Mouse (Mus musculus) skeletal muscle tissue, postnatal 0 days (tissue): Measurements from ENCODE around the gene Dnm1. TPM values are rescaled to one million over a fixed set of nuclear protein-coding genes. Genes with fewer than 3 reads are reported as not detected.

Source experiments
- microRNA-seq, 2 experiments: library from miRNA; unstranded; fragments of <30 nt; microRNA quantifications; one replicate each; pipeline ENCODE4; 2016
- polyA plus RNA-seq: library from polyadenylated mRNA; unstranded; fragments of >200 nt; fragmentation: Nextera tagmentation; extraction: Ambion mirVana; gene quantifications from 2 replicates; pipeline ENCODE4 v1.2.1, GENCODE M21; 2015

Gene Dnm1
- polyA plus RNA-seq = 6.6 and 8.2 TPM in 2 replicates

DNA sequence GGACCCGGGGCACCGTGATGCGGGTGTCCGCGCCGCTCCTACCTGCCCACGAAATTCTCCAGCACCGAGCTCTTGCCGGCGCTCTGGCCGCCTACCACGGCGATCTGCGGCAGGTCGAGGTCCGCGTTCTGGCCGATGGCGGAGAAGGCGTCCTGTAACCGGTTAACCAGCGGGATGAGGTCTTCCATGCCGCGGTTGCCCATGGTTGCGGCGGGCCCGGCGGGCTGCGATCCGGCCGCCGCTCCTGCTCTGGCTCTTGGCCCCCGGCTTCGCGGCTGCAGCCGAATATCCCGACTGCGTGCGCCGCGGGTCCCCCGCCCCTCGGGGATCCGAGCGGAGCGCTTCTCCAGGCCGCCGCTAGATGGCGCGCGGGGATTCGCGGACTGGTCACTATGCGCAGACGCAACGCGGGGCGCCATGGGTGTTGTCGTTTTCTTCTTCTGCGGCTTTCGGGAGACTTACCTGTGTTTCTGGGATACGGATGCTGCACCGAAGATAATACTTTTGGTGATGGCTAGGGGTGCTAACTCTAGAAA lies at the start of gene Dnm1:
Gene Dnm1, minus strand, starts transcription at position 332 of the 536 bp plus-strand sequence.

DNA sequence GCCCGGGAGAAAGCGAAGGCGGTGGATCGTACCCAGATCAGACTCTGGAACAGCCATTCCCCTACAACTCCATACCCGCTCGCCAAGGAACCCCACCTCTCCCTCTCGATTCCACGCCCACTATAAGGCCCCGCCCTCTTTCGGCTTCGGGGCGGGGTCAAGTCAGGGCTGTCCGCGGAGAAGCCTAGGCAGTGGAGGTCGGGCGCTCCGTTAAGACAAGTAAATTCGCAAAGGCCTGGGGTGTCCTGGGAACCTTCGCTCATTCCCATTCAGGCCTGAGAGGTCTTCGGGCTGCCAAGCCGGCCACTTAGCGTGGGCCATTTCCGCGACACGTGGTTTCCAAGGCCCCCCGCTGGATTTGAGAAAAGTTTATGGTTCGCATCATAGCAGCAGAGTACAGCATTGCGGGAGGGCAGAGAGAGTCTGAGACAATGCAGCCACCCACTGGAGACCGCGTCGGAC lies 42.4 kb upstream of the Dnm1 start, which contains the start of gene Ptges2:
Gene Ptges2, plus strand, starts transcription at position 413 of the 462 bp plus-strand sequence.

DNA sequence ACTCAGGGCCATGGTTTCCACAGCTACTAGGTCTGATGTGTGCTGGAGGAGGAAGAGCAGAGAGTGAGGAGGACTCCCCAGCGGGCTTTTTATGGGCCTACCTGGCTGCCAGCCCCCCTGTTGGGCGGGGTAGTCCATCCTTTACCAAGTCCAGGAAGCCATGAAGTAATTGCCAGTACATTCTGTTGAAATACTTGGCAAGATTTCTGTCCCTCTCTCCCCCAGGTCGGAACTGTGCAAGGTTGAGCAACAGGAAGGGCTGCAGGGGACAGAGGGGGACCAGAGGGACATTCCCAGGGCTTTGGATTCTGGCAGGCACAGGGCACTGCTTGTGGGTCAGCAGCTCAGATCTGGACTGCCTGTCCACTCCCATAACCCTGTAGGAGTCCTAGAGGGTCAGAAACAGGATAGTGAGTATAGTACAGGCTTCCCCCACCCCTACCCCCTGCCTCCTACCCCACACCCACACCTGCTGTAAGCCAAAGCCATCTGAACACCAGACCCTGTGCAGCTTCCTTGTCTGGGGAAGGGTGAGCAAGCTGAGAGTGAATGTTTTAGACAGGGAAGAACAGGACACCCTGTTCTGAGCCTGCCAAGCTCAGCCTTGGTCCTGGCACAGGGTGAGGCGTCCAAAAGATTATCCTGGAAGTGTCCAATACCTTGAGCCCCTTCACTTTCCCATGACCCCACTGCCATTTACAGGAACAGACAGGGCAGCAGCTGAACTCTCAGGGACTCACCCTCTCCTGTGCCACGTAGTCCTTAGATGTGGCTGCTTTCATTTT lies 34.8 kb upstream of the Dnm1 start, which contains the start of gene Lcn2:
Gene Lcn2, minus strand, starts transcription at position 547 of the 785 bp plus-strand sequence.

DNA sequence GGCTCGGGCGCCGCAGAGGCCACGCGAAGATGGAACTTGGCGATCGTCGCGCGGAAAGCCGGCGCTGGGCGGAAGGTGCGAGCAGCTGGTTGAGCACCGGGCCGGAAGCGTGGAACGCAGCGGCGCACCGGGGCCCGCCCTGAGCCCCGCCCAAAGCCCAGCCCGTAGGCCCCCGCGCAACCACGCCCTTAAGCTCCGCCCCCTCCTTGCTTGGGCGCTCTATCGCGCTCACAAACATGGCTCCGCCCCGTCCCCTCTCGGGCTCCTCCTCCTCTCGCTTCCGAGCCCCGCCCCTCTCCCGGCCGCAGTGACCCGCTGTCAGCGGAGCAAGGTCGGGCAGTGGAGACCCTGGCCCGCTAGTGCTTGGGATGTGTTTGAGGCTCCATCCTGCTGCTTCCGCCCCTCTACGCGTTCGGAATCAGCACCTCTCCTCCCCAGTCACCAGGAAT lies 28.7 kb upstream of the Dnm1 start, which contains the start of gene 1110008P14Rik:
Gene 1110008P14Rik, minus strand, starts transcription at position 164 of the 449 bp plus-strand sequence.

DNA sequence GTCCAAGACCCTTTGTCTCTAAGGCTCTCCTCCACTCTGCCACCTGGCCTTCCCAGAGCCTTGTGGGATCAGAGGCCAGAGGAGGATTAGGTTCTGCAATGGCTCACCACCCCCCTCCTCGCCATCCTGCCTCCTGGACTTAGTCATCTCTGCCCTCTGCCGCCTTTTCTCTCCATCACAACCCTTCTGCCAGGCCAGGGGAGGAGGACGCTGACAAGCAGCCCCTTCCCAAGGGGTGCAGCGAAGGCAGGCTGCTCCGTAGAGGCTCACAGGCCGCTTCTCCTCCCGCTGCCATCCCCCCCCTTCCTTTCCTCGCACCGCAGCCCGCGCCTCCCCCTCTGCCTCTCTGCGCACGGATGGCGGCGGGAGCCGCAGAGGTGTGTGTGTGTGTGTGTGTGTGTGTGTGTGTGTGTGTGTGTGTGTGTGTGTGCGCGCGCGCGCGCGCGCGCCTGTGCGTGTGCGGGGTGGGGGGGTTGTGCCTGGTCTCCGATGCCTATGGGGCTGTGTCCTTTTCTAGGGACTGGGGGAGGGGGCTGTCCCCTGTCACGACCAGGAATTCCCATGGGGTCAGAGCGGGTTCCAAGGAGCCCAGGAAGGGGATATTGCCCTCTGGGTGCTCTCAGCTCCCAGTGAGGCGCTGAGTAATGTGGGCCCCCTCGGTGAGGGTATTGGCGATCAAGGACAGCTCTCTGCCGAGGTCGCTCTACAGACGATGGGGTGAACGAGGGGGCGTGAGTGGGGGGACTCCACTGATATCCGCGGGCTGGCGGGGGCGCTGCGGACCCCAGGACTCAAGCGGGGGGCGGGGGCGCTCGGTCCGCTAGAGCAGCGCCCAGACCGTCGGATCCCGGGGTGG lies 759 bp downstream of the Dnm1 start, which contains the start of gene Ciz1:
Gene Ciz1, plus strand, starts transcription at position 177 of the 856 bp plus-strand sequence.

DNA sequence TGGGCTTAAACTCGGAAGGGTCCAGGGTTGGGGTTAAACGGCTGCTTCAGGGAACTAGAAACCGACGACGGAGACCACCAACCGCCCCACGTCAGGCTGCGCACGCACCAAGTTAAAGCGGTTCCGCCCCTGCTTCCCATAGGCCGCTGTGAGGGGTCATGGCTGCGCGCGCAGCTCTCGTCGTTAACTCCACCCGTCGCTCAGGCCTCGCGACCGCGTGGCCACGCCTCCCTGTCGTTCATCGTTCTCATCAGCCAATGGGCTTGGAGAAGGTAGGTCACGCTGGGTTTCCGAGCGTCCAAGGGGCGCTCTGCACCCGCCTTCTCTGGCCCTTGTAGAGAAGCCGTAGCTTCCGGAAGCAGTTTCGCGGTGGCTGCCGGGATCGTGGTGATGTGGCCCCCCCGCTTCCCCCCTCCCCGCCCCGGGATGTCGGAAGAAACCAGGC lies 65.2 kb downstream of the Dnm1 start, which contains the start of gene Swi5:
Gene Swi5, minus strand, starts transcription at position 153 of the 445 bp plus-strand sequence.

DNA sequence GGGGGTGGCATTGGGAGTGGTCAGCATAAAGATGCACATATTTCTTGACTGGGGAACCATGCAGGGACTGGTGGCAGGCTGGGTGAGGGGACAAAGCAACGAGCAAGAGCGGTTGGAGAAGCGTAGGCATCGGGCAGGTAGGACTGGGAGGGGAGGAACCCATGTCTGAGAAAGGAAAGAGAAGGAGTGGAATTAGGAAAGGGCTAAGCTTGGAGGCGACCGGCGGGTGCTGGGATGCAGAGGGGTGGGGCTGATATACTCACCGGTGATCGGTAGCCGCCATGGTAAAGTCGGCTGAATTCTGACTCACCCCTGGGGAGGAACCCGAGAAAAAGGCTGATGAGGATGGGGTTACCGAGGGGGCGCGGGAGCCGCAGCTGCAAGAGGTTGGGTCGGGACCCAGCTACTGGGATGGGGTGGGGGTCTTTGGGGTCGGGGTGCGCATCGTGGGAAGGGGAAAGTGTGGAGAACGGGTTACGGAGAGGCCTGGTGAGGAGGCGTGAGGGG lies 65.8 kb downstream of the Dnm1 start, which contains the start of gene Golga2:
Gene Golga2, plus strand, starts transcription at position 51 of the 507 bp plus-strand sequence.

DNA sequence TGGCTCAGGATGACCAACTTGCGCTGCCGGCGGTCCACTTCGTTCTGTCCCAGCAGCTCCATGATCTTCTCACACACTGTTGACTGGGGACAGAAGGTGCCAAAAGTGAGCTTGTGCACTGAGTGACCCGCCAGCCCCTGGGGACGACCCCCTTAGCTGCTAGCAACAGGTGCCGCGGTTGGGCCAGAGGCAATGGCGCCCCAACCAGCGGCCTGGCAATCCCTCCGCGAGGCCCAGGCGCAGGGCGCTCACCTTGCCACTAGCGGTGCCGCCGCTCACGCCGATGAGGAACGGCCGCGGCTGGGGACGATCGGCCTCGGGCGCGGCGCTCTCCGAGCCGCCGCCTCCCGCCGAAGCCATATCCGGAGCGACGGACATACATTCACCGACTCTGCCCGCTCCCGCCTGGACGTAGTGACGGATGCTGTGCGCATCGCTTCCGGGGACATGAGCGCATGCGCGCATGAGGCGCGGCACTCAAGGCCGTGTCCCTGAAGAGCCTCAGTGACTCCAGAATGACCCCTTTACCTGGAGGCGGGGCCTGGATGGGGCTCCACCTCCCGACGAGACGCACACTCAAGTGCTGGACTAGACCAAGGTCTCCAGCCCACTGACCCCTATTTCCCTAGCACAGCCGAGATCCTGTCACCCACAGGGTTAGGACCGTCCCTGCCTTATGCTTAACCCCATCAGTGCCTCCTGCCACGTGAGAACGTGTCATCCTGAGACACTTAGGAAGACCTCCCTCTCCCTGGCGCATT lies 93.3 kb downstream of the Dnm1 start, which contains the start of gene Uck1:
Gene Uck1, minus strand, starts transcription at position 503 of the 761 bp plus-strand sequence.

Small RNA genes lying within 50 kb of the gene (microRNA-seq; reads per million reads assigned to microRNA genes)
- gene Gm23363 = 0.20 to 0.64 reads per million in 2 experiments
- gene Mir199b = 228 to 658 reads per million in 2 experiments

Other genes with a start within 250 kb of the Dnm1 start
- gene Prrc2b, start 202.3 kb downstream of the Dnm1 start, polyA plus RNA-seq = 21.5 and 22.5 TPM in 2 replicates
- 8.9 and 12.6 TPM in 2 replicates for gene Pomt1, start 116.7 kb downstream of the Dnm1 start, polyA plus RNA-seq
- gene Uck1, start 93.2 kb downstream of the Dnm1 start, polyA plus RNA-seq = 29.8 and 49.7 TPM in 2 replicates
- gene Golga2, start 66.0 kb downstream of the Dnm1 start, polyA plus RNA-seq = 24.9 and 25.5 TPM in 2 replicates
- 184 and 245 TPM in 2 replicates for gene Swi5, start 65.3 kb downstream of the Dnm1 start, polyA plus RNA-seq
- gene Ciz1, start 1.0 kb downstream of the Dnm1 start, polyA plus RNA-seq = 49.4 and 53.8 TPM in 2 replicates
- 156 and 159 TPM in 2 replicates for gene 1110008P14Rik, start 28.6 kb upstream of the Dnm1 start, polyA plus RNA-seq
- 9.3 and 20.6 TPM in 2 replicates for gene Lcn2, start 34.9 kb upstream of the Dnm1 start, polyA plus RNA-seq
- 48.2 and 52.8 TPM in 2 replicates for gene Ptges2, start 42.6 kb upstream of the Dnm1 start, polyA plus RNA-seq
- 3.3 and 3.5 TPM in 2 replicates for gene Naif1, start 97.1 kb upstream of the Dnm1 start, polyA plus RNA-seq
- gene Slc25a25, start 98.1 kb upstream of the Dnm1 start, polyA plus RNA-seq = 6.7 and 10.8 TPM in 2 replicates
- gene Fam102a, start 182.0 kb upstream of the Dnm1 start, polyA plus RNA-seq = 1.8 and 3.1 TPM in 2 replicates
- gene Dpm2, start 217.5 kb upstream of the Dnm1 start, polyA plus RNA-seq = 50.5 and 51.5 TPM in 2 replicates
- gene Pip5kl1, start 221.5 kb upstream of the Dnm1 start, polyA plus RNA-seq = not detected in 2 replicates
- gene 9430097D07Rik, start 222.3 kb upstream of the Dnm1 start, polyA plus RNA-seq = not detected in 2 replicates
- 72.8 and 75.4 TPM in 2 replicates for gene St6galnac4, start 233.8 kb upstream of the Dnm1 start, polyA plus RNA-seq
- 30.5 and 35.3 TPM in 2 replicates for gene St6galnac6, start 246.4 kb upstream of the Dnm1 start, polyA plus RNA-seq